Mouse (Mus musculus) midbrain, postnatal 0 days (tissue): ENCODE measurements around the gene Aip. TPM values are rescaled to one million over a fixed set of nuclear protein-coding genes. Genes with fewer than 3 reads are reported as not detected.

Experiments used
- ATAC-seq: fragments of 200-750 bp; cut with Nextera tagmentation; 2 replicates; pipeline ENCODE4 v1.8.0; 2017; ENCODE audit warnings: moderate number of reproducible peaks, mild to moderate bottlenecking, moderate TSS enrichment, moderate library complexity; ENCODE audit not compliant: low FRiP score
- DNase-seq: peaks from one replicate; pipeline ENCODE4 v3.0.0-alpha.2; 2015; ENCODE audit warnings: low spot score
- H3K27ac ChIP-seq: fragments of 300-500 bp; sonication (generic); 2 replicates; pipeline ENCODE4 v1.5.1; 2014; ENCODE audit warnings: low read depth, mild to moderate bottlenecking, low read length, mixed read lengths
- H3K27me3 ChIP-seq: fragments of 300-500 bp; sonication (generic); 2 replicates; pipeline ENCODE4 v1.6.1; 2014; ENCODE audit warnings: low read length, control low read depth, mixed read lengths; ENCODE audit not compliant: insufficient read depth
- H3K36me3 ChIP-seq: fragments of 300-500 bp; sonication (generic); 2 replicates; pipeline ENCODE4 v1.6.1; 2014; ENCODE audit warnings: low read length, control low read depth, mixed read lengths; ENCODE audit not compliant: insufficient read depth
- H3K4me1 ChIP-seq: fragments of 300-500 bp; sonication (generic); 2 replicates; pipeline ENCODE4 v1.6.1; 2014; ENCODE audit warnings: mild to moderate bottlenecking, control low read depth, antibody characterized with exemption, low read length, mixed read lengths; ENCODE audit not compliant: insufficient read depth
- H3K4me2 ChIP-seq: fragments of 300-500 bp; sonication (generic); 2 replicates; pipeline ENCODE4 v1.6.1; 2014; ENCODE audit warnings: low read depth, mild to moderate bottlenecking, low read length, mixed read lengths; ENCODE audit not compliant: poor library complexity, severe bottlenecking
- H3K4me3 ChIP-seq: fragments of 300-500 bp; sonication (generic); 2 replicates; pipeline ENCODE4 v1.5.1; 2014; ENCODE audit warnings: low read depth, mild to moderate bottlenecking, low read length, moderate library complexity
- H3K9ac ChIP-seq: fragments of 300-500 bp; sonication (generic); replicated peaks from 2 replicates; pipeline ENCODE4 v1.6.1; 2014; ENCODE audit warnings: mild to moderate bottlenecking, low read length, moderate library complexity, mixed read lengths; ENCODE audit not compliant: poor library complexity, severe bottlenecking
- H3K9me3 ChIP-seq: fragments of 300-500 bp; sonication (generic); 2 replicates; pipeline ENCODE4 v1.6.1; 2016; ENCODE audit warnings: low read length, control low read depth
- CTCF ChIP-seq: IDR thresholded peaks from 2 replicates; pipeline ENCODE4 v1.5.1; 2016; ENCODE audit warnings: antibody characterized with exemption, mild to moderate bottlenecking
- WGBS: fragments of 180-500 bp; shearing (Covaris S2); extraction: QIAGEN DNeasy Blood & Tissue Kit; methylation state at CpG from one replicate; pipeline ENCODE4 v1.1.7; 2014; 5-methylcytosine and 5-hydroxymethylcytosine counted together
- polyA plus RNA-seq: library from polyadenylated mRNA; unstranded; fragments of >200 nt; fragmentation: Nextera tagmentation; extraction: Ambion mirVana; gene quantifications from 2 replicates; pipeline ENCODE4 v1.2.1, GENCODE M21; 2015
- total RNA-seq: library from RNA; depleted of rRNA; stranded (reverse); fragments of >200 nt; gene quantifications from 2 replicates; pipeline ENCODE4 v1.2.3, GENCODE M21; 2014

The Aip gene
- total and polyA plus RNA-seq, 2 experiments from 2014 or later: 49.9 to 87.7 TPM

DNA sequence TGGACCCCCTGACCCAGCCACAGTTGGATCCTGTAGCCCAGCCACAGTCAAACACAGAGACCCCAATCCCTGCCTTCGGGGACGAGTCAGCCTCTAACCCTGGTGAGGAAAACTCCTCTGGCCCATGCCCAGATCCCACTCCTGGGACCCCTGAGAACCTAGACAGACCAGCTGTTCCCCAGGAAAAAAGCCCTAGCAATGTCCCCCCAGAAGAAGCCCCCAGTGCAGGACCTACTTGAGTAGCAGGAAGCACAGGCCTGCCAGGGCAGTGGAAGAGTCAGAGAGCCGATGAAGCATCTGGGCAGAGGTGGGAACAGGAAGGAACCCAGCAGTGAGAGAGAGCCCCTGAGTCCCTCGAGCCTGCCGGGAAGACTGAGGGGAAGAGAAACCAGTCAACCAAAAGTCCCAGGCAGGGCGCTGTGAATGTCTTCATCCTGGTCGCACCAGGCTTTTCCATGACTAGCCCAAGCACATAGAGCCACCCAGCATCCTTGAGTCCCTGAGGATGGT is 18.2 kb upstream of the Aip start, which contains the start of gene Cabp4:
TSS of gene Cabp4 (minus strand) at position 275 of the 510 bp plus-strand sequence.
- no peaks in the 10 kb centered on the region for H3K4me1 ChIP-seq
- no peak within 1 kb of the TSS for H3K4me2 ChIP-seq
- no peak within 1 kb of the TSS for H3K9ac ChIP-seq
- ATAC-seq: no peak
- no peaks in the 10 kb centered on the region for H3K27me3 ChIP-seq
- no peak for DNase-seq
- no peak within 1 kb of the TSS for H3K27ac ChIP-seq
- H3K9me3 ChIP-seq: no peaks in the 10 kb centered on the region
- no peak for TF ChIP-seq CTCF
- WGBS: 87% methylated on average over 7 of the region's 7 CpGs
- H3K36me3 ChIP-seq: no peaks in the 10 kb centered on the region
- no peak within 1 kb of the TSS for H3K4me3 ChIP-seq

DNA sequence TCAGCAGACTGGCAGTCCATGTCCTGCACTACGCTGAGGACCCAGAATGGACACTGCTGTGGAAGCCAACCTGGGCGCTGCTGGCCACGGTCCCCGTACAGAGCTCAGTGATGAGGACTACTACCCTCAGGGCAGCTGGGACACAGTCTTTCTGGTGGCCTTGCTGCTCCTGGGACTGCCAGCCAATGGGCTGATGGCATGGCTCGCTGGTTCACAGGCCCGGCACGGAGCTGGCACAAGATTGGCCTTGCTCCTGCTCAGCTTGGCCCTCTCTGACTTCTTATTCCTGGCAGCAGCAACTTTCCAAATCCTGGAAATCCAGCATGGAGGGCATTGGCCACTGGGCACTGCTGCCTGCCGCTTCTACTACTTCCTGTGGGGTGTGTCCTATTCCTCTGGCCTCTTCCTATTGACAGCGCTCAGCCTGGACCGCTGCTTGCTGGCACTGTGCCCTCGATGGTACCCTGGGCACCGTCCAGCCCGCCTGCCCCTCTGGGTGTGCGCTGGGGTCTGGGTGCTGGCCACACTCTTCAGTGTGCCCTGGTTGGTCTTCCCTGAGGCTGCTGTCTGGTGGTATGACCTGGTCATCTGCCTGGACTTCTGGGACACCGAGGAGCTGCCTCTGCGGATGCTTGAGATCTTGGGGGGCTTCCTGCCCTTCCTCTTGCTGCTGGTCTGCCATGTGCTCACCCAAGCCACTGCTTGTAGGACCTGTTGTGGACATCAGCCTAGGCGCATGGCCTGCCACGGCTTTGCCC is 16.9 kb upstream of the Aip start:
- Histone ChIP-seq H3K36me3 (no peaks in the 10 kb centered on the region), H3K4me2 (no peak overlapping the region), H3K27ac (no peak overlapping the region), H3K9ac (no peak overlapping the region), H3K4me1 (no peaks in the 10 kb centered on the region), H3K9me3 (no peaks in the 10 kb centered on the region), H3K4me3 (no peak overlapping the region), H3K27me3 (no peaks in the 10 kb centered on the region)
- TF ChIP-seq CTCF: no peak
- no peak for DNase-seq
- ATAC-seq: no peak
- WGBS: 88% methylated on average over 18 of the region's 18 CpGs

DNA sequence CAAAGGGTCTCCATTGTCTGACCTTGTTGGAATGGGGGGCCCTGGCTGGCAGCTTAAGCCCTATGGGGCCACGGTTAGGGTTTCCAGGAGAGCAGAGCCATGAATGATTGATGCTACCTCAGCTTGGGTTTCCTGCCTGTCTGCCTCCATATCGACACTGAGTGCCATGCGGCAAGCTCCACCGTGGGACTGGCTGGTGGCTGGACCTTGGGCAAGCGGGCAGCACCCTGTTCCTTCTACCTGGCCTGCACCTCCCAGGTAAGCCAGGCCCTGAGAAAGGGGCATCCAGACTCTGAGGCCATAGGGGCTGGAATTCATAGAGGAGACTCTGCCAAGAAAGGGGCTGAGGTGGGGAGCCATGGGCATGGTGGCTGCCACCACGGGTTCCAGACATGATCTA is 14.5 kb upstream of the Aip start:
- Histone ChIP-seq H3K4me1 (no peaks in the 10 kb centered on the region), H3K27me3 (no peaks in the 10 kb centered on the region), H3K4me3 (no peak overlapping the region), H3K9me3 (no peaks in the 10 kb centered on the region), H3K36me3 (no peaks in the 10 kb centered on the region), H3K4me2 (no peak overlapping the region), H3K27ac (no peak overlapping the region), H3K9ac (no peak overlapping the region)
- DNase-seq (no peak), ATAC-seq (no peak)
- no peak for TF ChIP-seq CTCF
- WGBS: 82% methylated on average over 6 of the region's 6 CpGs

DNA sequence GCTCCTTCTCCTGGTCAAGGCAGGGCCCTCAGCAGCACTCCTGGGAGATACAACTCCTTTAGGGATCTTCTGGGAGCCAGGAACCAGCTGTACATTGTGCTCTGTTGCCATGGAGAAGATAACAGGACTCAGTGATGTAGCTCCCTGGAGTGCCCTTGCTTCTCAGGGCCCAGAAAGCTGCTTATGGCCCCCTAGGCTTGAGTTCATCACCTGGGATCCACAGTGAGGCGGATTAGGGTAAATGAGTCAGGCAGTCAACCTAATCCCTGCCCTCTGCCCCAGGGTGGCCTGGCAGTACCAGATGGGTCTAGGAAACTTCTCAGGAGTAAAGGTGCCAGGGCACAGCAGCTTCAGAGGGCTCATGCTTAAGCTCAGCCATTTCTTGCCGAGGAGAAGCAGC is 13.8 kb upstream of the Aip start, which contains the start of gene Gpr152:
TSS of gene Gpr152 (plus strand) at position 342 of the 400 bp plus-strand sequence.
- Histone ChIP-seq H3K27ac (no peak within 1 kb of the TSS), H3K9ac (no peak within 1 kb of the TSS), H3K27me3 (no peaks in the 10 kb centered on the region), H3K9me3 (no peaks in the 10 kb centered on the region), H3K4me1 (no peaks in the 10 kb centered on the region), H3K4me2 (no peak within 1 kb of the TSS), H3K4me3 (no peak within 1 kb of the TSS), H3K36me3 (no peaks in the 10 kb centered on the region)
- no peak for ATAC-seq
- TF ChIP-seq CTCF: no peak
- no peak for DNase-seq
- WGBS: 41% methylated on average over 2 of the region's 2 CpGs

DNA sequence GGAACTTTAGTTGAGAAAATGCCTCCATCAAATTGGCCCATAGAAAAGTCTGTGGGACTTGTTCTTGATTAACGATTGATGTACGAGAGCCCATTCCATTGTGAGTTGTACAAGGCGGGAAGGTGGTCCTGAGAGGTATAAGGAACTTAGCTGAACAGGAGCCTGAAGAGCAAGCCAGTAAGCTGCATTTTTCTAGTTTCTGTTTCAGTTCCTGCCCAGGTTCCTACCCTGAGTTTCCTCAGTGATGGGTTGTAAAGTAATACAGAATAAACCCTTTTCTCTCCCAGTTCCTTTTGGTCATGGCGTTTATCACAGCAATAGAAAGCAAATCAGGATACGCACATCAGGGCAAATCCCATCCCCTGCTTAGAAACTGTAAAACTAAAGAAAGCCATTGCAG is 12.3 kb upstream of the Aip start:
- Histone ChIP-seq H3K9ac (no peak overlapping the region), H3K36me3 (peaks cover 3% of the 10 kb centered on the region; the same call in 1 of the 2 replicates), H3K4me2 (no peak overlapping the region), H3K27ac (no peak overlapping the region), H3K9me3 (no peaks in the 10 kb centered on the region), H3K27me3 (no peaks in the 10 kb centered on the region), H3K4me1 (no peaks in the 10 kb centered on the region), H3K4me3 (no peak overlapping the region)
- 83% methylated on average over 5 of the region's 5 CpGs for WGBS
- DNase-seq (no peak), ATAC-seq (no peak)
- no peak for TF ChIP-seq CTCF

DNA sequence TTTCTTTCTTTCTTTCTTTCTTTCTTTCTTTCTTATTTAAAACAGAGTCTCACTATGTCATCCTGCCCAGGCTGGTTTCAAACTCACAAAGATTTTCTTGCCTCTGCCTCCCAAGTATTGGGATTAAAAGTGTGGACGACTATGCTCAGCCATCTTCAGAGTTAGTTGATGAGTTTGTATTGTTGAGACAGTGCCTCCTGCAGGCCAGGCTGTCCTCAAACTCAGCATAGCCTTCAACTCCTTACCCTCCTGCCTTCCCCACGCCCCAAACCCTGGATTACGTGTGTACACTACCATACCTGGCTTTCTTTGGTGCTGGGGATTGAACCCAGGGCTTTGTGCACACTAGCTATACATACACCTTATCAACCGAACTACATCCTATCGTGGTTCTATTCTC is 10.8 kb upstream of the Aip start:
- H3K9me3 ChIP-seq: no peaks in the 10 kb centered on the region
- no peak for DNase-seq
- peaks cover 17% of the 10 kb centered on the region for H3K36me3 ChIP-seq
- no peaks in the 10 kb centered on the region for H3K4me1 ChIP-seq
- H3K4me3 ChIP-seq: no peak overlapping the region
- no peaks in the 10 kb centered on the region for H3K27me3 ChIP-seq
- 77% methylated on average over 5 of the region's 5 CpGs for WGBS
- ATAC-seq: no peak
- no peak overlapping the region for H3K27ac ChIP-seq
- H3K4me2 ChIP-seq: no peak overlapping the region
- H3K9ac ChIP-seq: no peak overlapping the region
- no peak for TF ChIP-seq CTCF
